Mouse (Mus musculus) limb, embryonic 13.5 days (tissue): ENCODE measurements around the gene 1700001L19Rik. TPM values are rescaled to one million over a fixed set of nuclear protein-coding genes. Genes with fewer than 3 reads are reported as not detected.
A peak's percentile ranks its signal among the peaks of the same experiment; 100 is the strongest.

Experiments
- ATAC-seq: fragments of 200-750 bp; cut with Nextera tagmentation; 2 replicates; pipeline ENCODE4 v1.8.0; 2017; ENCODE audit warnings: low read depth, moderate number of reproducible peaks, moderate TSS enrichment; ENCODE audit not compliant: low FRiP score
- H3K27ac ChIP-seq: fragments of 300-500 bp; sonication (generic); 2 replicates; pipeline ENCODE4 v1.5.1; 2015; ENCODE audit warnings: inconsistent platforms, mild to moderate bottlenecking, moderate library complexity
- H3K27me3 ChIP-seq: fragments of 300-500 bp; sonication (generic); 2 replicates; pipeline ENCODE4 v1.6.1; 2015; ENCODE audit warnings: mild to moderate bottlenecking, inconsistent platforms
- H3K36me3 ChIP-seq: fragments of 300-500 bp; sonication (generic); 2 replicates; pipeline ENCODE4 v1.6.1; 2015; ENCODE audit warnings: inconsistent platforms, mild to moderate bottlenecking, moderate library complexity
- H3K4me1 ChIP-seq: fragments of 300-500 bp; sonication (generic); 2 replicates; pipeline ENCODE4 v1.6.1; 2015; ENCODE audit warnings: inconsistent platforms
- H3K4me2 ChIP-seq: fragments of 300-500 bp; sonication (generic); replicated peaks from 2 replicates; pipeline ENCODE4 v1.6.1; 2015; ENCODE audit warnings: inconsistent platforms, mild to moderate bottlenecking, moderate library complexity
- H3K4me3 ChIP-seq: fragments of 300-500 bp; sonication (generic); 2 replicates; pipeline ENCODE4 v1.5.1; 2015; ENCODE audit warnings: moderate library complexity, mild to moderate bottlenecking, inconsistent platforms
- H3K9ac ChIP-seq: fragments of 300-500 bp; sonication (generic); 2 replicates; pipeline ENCODE4 v1.6.1; 2015; ENCODE audit warnings: mild to moderate bottlenecking, inconsistent platforms
- H3K9me3 ChIP-seq: fragments of 300-500 bp; sonication (generic); 2 replicates; pipeline ENCODE4 v1.6.1; 2016; ENCODE audit warnings: inconsistent platforms
- WGBS: fragments of 180-500 bp; shearing (Covaris S2); methylation state at CpG from one replicate; pipeline ENCODE4 v1.1.7; 2015; 5-methylcytosine and 5-hydroxymethylcytosine counted together
- polyA plus RNA-seq: library from polyadenylated mRNA; unstranded; fragments of >200 nt; fragmentation: Nextera tagmentation; extraction: Ambion mirVana; gene quantifications from 2 replicates; pipeline ENCODE4 v1.2.1, GENCODE M21; 2015

Gene 1700001L19Rik
- polyA plus RNA-seq, 1 experiment from 2014 or later, result 0.66 TPM

DNA sequence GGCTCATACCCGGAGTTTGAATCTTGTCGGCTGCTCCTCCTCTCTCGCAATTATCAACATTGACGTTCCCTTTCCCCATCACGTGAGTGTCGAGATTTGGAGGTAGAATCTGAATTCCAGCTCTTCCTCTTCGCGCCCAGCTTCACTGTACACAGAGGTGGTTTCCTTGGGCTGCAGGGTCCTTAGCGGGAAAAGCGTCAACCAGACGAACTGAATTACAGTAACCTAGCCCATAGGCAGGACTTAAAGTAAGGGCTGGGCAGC is 14.8 kb upstream of the 1700001L19Rik start:
- Histone ChIP-seq H3K4me1 (peaks cover 18% of the 10 kb centered on the region), H3K27me3 (no peaks in the 10 kb centered on the region), H3K27ac (peak overlapping the region; percentile 73; the same call in 1 of the 2 replicates), H3K9ac (peak overlapping the region; percentile 83), H3K4me3 (peak overlapping the region; percentile 80), H3K36me3 (peaks cover 50% of the 10 kb centered on the region), H3K9me3 (no peaks in the 10 kb centered on the region), H3K4me2 (peak overlapping the region; percentile 93)
- WGBS, result 1% methylated on average over 11 of the region's 11 CpGs
- peak; percentile 3; the same call in 1 of the 2 replicates for ATAC-seq

DNA sequence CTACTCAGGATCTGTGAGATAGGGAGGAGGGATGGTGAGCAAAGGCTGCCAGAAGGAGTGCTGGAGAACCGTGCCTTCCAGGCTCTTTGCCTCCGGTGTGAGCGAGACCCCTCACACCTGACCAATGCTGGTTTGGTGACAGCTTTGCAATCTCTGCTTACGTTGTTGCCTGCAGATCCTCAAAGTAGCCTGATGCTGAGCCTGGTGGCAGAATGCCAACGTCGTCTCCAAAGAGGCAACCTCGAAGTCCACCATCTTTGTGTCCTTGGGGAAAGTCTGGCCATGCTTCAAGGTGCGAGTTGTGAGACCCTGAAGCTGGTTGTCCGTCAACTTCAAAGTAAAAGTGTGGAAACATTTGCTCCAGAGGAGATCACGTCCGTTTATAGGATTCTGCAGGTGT is 13.3 kb upstream of the 1700001L19Rik start:
- no peak overlapping the region for H3K4me2 ChIP-seq
- no peak overlapping the region for H3K4me3 ChIP-seq
- no peak for ATAC-seq
- no peak overlapping the region for H3K27ac ChIP-seq
- H3K9ac ChIP-seq, result no peak overlapping the region
- peaks cover 54% of the 10 kb centered on the region for H3K36me3 ChIP-seq
- H3K9me3 ChIP-seq, result no peaks in the 10 kb centered on the region
- no peaks in the 10 kb centered on the region for H3K27me3 ChIP-seq
- H3K4me1 ChIP-seq, result peaks cover 18% of the 10 kb centered on the region
- WGBS, result 87% methylated on average over 11 of the region's 11 CpGs

DNA sequence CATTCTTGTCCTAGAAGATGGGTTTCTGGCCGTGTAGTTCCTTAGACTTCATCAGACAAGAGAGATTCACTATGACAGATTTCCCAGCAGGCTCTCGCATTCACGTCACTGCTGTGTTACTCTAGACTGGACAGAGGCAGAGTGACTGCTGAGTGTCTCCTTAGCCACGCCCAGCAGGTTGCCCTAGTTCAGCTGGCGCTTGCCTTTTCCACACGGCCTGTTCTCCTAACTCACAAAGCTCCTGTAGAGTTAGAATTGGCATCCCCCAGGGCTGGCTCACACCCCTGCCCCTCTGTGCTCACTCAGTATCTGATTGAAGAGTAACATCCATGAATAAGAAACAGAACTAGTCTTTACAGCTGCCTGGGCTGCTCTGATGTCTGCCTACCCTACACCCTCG is 11.8 kb upstream of the 1700001L19Rik start:
- Histone ChIP-seq H3K27ac (no peak overlapping the region), H3K27me3 (no peaks in the 10 kb centered on the region), H3K36me3 (peaks cover 66% of the 10 kb centered on the region), H3K4me2 (no peak overlapping the region), H3K9me3 (no peaks in the 10 kb centered on the region), H3K9ac (no peak overlapping the region), H3K4me3 (no peak overlapping the region), H3K4me1 (peaks cover 18% of the 10 kb centered on the region)
- 87% methylated on average over 7 of the region's 7 CpGs for WGBS
- ATAC-seq, result no peak

DNA sequence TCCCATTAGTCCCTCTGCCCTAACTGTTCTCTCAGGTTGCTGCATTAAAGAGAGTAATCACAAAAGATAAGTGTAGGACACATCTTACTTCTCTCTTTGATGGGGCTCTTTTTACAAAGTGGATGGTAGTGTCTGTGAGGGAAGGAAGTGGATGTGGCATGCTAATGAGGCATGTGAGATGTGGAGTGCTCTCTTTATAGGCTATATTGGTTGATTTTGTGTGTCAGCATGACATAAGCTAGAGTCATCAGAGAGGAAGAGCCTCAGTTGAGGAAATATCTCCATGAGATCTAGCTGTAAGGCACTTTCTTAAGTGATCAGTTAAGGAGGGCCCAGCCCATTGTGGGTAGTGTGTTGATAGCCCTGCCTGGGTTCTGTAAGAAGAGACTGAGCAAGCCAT is 8.9 kb upstream of the 1700001L19Rik start:
- peaks cover 94% of the 10 kb centered on the region for H3K36me3 ChIP-seq

DNA sequence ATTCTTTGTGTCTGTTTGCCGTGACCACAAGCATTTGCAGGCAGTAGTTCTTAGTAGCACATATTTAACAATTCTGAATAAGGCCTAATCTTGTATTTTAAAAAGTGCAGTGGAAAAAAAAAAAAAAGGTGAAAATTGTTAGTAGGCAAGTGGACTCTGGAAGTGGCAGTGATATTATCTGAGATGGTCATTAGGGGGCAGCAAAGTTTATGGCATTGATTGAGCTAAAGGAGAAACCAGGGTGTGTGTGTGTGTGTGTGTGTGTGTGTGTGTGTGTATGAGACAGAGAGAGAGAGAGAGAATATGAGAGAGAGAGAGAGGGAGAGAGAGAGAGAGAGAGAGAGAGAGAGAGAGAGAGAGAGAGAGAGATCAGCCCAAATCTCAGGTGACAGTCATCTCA is 3.4 kb upstream of the 1700001L19Rik start:
- Histone ChIP-seq H3K27ac (no peak overlapping the region), H3K4me3 (no peak overlapping the region), H3K4me2 (no peak overlapping the region), H3K27me3 (peaks cover 8% of the 10 kb centered on the region; the same call in 1 of the 2 replicates), H3K36me3 (peaks cover 43% of the 10 kb centered on the region), H3K9me3 (no peaks in the 10 kb centered on the region; the same call in 1 of the 2 replicates), H3K4me1 (no peaks in the 10 kb centered on the region), H3K9ac (no peak overlapping the region)
- WGBS, result 82% methylated on average over 1 of the region's 1 CpGs
- ATAC-seq, result no peak

More for the DNA sequence above, 8.9 kb upstream of the 1700001L19Rik start:
- no peak overlapping the region for H3K4me3 ChIP-seq
- peaks cover 5% of the 10 kb centered on the region for H3K4me1 ChIP-seq
- no peak overlapping the region for H3K9ac ChIP-seq
- ATAC-seq, result no peak
- no peaks in the 10 kb centered on the region for H3K27me3 ChIP-seq
- no peak overlapping the region for H3K4me2 ChIP-seq
- no peaks in the 10 kb centered on the region; the same call in 1 of the 2 replicates for H3K9me3 ChIP-seq
- no peak overlapping the region for H3K27ac ChIP-seq

DNA sequence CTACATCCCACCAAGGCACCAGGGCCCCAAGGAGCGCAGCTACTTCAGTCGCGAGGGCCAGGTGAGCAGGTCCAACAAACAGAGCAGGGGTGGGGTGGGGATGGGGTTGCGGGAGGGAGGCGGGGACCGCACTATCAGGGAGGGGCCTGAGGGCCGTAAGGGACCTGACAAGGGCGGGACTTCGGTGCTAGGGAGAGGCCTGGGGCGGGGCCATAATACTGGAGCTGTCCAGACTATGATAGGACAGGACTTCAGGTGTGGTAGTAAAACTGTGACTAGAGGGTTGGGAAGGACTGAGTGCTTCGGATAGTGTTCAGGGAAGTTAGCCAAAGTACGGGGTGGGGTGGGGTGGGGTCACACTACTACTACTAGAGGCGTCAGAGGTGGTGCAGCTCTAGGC is 446 bp downstream of the 1700001L19Rik start:
- Histone ChIP-seq H3K9me3 (no peaks in the 10 kb centered on the region), H3K27me3 (peaks cover 8% of the 10 kb centered on the region; the same call in 1 of the 2 replicates), H3K4me2 (peak overlapping the region; percentile 52), H3K36me3 (peaks cover 5% of the 10 kb centered on the region), H3K27ac (no peak overlapping the region), H3K4me1 (peaks cover 14% of the 10 kb centered on the region), H3K4me3 (peak overlapping the region; percentile 23), H3K9ac (no peak overlapping the region; the same call in 1 of the 2 replicates)
- ATAC-seq, result 0 out of 2 replicates have a peak, but pooled peaks have one; percentile 8
- WGBS, result 13% methylated on average over 13 of the region's 13 CpGs

DNA sequence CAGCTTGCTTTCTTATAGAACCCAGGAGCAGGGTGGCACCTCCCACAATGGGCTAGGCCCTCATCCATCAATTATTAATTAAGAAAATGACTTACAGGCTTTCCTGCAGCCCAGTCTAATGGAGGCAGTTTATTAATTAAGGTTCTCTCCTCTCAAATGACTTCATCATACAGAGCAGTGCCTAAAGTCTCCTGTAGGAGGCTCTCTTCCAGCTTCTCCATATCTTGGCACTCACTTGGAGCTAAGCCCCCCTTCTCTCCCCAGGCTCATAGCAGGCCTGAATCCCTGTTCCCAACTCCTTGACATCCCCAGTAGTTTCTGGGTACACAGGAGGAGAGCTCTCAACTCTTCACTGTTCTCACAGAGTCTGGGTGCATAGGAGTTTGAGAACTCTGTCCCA is 1.7 kb downstream of the 1700001L19Rik start:
- Histone ChIP-seq H3K4me2 (no peak overlapping the region), H3K27ac (no peak overlapping the region), H3K4me3 (no peak overlapping the region), H3K9me3 (no peaks in the 10 kb centered on the region), H3K4me1 (peaks cover 14% of the 10 kb centered on the region), H3K27me3 (peaks cover 8% of the 10 kb centered on the region; the same call in 1 of the 2 replicates), H3K36me3 (no peaks in the 10 kb centered on the region; the same call in 1 of the 2 replicates), H3K9ac (no peak overlapping the region)
- no peak for ATAC-seq

DNA sequence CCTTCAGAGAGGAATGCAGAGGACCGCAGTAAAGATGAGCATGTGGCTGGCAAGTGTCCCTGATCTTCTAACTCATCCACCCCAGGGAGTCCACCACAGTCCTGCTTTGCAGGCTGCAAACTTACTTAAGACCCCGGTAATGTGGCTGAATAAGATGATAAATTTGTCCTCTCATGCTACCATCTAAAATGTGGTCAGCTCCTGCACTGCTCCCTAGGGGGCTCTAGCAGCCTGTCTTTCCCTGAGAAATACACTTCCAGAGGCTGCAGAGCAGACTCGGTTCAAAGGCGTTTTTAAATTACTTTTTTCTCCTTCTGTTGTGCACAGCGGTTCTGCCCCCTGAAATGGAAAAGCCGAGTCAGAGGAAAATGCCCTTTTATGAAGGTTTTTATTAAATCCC is 4.0 kb downstream of the 1700001L19Rik start:
- Histone ChIP-seq H3K27me3 (peaks cover 8% of the 10 kb centered on the region; the same call in 1 of the 2 replicates), H3K9ac (no peak overlapping the region), H3K4me3 (no peak overlapping the region), H3K4me1 (peaks cover 18% of the 10 kb centered on the region), H3K36me3 (no peaks in the 10 kb centered on the region), H3K9me3 (no peaks in the 10 kb centered on the region), H3K27ac (peak overlapping the region; percentile 49; the same call in 1 of the 2 replicates), H3K4me2 (peak overlapping the region; percentile 21; the same call in 1 of the 2 replicates)
- ATAC-seq, result peak; percentile 55
- 7% methylated on average over 6 of the region's 6 CpGs for WGBS

DNA sequence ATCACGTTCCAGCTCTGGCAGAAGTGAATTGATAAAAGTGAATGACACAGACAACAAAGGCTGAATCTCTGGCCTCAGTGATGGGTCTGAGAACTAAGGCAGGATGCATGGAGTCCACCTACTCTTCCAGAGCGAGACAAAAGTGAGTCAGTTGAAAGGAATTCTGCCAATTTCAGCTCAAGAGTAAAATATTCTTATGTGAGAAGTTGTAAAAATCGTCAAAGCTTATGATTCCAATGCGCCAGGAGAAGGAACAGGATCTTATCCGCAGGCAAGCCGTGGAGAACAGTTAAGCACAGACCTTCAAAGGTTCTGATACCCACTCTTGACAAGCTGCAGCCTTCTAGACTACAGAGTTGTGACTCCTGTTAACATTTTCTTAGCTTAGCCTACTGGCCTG is 5.9 kb downstream of the 1700001L19Rik start:
- Histone ChIP-seq H3K9me3 (no peaks in the 10 kb centered on the region), H3K4me2 (no peak overlapping the region), H3K4me1 (peaks cover 28% of the 10 kb centered on the region), H3K27me3 (no peaks in the 10 kb centered on the region), H3K9ac (no peak overlapping the region), H3K36me3 (no peaks in the 10 kb centered on the region), H3K27ac (no peak overlapping the region), H3K4me3 (no peak overlapping the region)
- ATAC-seq, result no peak
- WGBS, result 62% methylated on average over 6 of the region's 6 CpGs

DNA sequence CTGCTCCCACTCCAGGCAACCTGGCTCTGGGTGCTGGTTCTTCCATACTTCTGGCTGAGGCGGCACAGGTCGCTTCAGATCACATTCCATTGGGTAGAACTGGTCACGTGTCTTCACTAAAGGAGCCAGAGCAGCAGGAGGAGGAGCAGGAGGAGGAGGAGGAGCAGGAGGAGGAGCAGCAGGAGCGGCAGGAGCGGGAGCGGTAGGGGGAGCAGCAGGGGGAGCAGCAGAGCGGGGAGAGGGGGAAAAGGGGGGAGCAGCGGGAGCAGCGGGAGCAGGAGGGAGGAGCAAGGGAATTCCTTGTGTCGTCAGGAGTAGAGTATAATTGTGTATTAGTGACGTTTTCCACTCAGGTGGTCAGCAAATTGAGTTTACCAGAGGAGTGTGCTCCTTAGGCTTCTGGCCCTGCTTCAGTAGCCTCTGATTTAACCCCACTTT is 8.5 kb downstream of the 1700001L19Rik start:
- Histone ChIP-seq H3K9ac (no peak overlapping the region), H3K4me2 (peak overlapping the region; percentile 57), H3K4me1 (peaks cover 30% of the 10 kb centered on the region), H3K9me3 (no peaks in the 10 kb centered on the region), H3K36me3 (no peaks in the 10 kb centered on the region), H3K27ac (peak overlapping the region; percentile 39; the same call in 1 of the 2 replicates), H3K27me3 (no peaks in the 10 kb centered on the region), H3K4me3 (peak overlapping the region; percentile 30)
- peak; percentile 68 for ATAC-seq
- 3% methylated on average over 11 of the region's 11 CpGs for WGBS

DNA sequence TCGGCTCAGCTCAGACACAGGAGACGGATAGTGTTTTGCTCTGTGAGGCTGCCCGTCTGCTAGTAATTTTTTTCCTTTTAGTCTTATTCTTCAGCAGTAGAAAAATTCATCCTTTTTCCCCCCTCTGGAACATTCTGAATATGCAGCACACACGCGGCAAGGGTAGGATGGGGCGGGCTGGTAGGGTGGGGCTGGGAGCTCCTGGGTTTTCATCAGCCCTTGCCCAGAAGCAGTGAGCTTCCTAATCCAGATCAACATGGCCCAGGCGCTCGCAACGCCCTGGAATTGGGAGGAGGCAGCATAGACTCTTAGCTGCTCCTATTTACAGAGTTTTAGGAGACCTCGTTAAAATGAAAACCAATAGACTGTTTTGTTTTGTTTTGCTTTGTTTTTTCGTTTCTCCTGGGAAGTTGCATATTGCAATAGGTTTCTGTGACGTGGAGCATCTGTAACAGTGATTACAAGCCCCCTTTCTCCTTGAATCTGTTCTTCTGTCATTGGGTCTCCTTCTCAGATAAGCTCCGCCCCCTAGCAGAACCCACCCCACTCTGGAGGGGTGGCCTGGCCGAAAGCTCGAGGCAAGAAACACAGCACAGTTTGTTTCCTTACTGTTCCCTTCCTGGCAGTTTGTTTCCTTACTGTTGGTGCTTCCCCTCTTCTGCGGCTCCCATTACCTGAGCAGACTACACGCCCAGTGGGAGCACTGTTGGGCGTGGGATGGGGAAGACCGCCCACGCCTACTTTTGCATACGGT is 10.6 kb downstream of the 1700001L19Rik start:
- peak overlapping the region; percentile 21 for H3K4me3 ChIP-seq
- peak; percentile 71 for ATAC-seq

DNA sequence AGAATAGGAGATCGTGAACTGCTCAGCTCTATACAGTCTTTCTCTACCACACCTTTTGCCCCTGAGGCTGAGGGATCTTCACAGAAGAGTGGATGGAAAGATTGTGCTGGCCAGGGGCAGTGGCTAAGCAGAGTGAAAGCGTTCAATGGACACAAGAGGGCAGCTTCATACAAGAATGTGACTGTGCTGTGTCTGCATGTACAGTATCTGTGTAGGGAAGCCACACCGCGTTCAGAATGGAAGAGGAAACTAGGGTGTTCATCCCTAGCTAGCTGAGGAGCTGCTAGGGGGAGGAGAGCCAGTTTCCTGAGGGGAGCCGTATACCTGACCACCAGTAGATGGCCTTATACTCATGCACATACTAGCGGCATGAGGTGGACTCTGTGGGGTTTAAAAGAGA is 25.6 kb downstream of the 1700001L19Rik start:
- no peaks in the 10 kb centered on the region for H3K9me3 ChIP-seq
- WGBS, result 66% methylated on average over 6 of the region's 6 CpGs
- H3K27me3 ChIP-seq, result no peaks in the 10 kb centered on the region
- no peak overlapping the region for H3K27ac ChIP-seq
- H3K9ac ChIP-seq, result no peak overlapping the region
- H3K4me3 ChIP-seq, result no peak overlapping the region
- no peak for ATAC-seq
- no peaks in the 10 kb centered on the region for H3K36me3 ChIP-seq
- no peaks in the 10 kb centered on the region for H3K4me1 ChIP-seq
- H3K4me2 ChIP-seq, result no peak overlapping the region

More for the DNA sequence above, 10.6 kb downstream of the 1700001L19Rik start:
- Histone ChIP-seq H3K9ac (no peak overlapping the region), H3K9me3 (no peaks in the 10 kb centered on the region), H3K27me3 (no peaks in the 10 kb centered on the region), H3K4me2 (peak overlapping the region; percentile 46), H3K4me1 (peaks cover 16% of the 10 kb centered on the region), H3K36me3 (no peaks in the 10 kb centered on the region), H3K27ac (peak overlapping the region; percentile 22)
- WGBS, result 33% methylated on average over 21 of the region's 21 CpGs
